Mouse (Mus musculus): ENCODE measurements around the gene Gm8374.
"Not testable (repeated sequence)": the region's sequence is repeated elsewhere in the genome, so short reads cannot be mapped to it uniquely, and the experiment has no call there.

Gene Gm8374

GRCm38 (mm10) chr14:7365034-7365433 lies at the start of gene Gm8374:
Gm8374 (minus strand) TSS chr14:7365134.
- not testable (repeated sequence) for DNase-seq (ENCODE audit: extremely low spot score, low read depth, low spot score)

DNA sequence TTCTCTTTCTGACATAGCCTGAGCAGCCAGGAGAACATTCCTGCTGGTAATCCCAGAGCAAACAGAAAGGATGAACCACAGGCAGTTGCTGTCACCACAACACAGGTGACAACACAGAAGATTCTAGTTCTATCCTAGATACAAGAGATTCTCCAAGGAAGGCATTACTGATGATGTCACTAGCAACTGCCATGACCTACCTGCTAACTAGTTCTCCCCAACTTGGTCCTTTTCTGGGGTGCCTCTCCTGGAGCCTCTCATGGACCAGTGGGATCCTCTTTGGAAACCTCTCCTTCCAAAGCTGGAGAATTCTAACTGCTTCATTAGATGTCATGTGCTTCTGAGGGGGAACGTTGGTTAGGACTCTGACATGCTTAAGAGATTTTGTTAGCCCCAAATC lies 32.6 kb downstream of the Gm8374 start, which contains the start of gene Gm5797:
Gene Gm5797 (minus strand): TSS at position 101 of the 400 bp plus-strand sequence.
- DNase-seq (ENCODE audit: extremely low spot score, low read depth, low spot score): not testable (repeated sequence)

GRCm38 (mm10) chr14:7315093-7315492 lies 49.8 kb downstream of the Gm8374 start:
- peak; percentile 1 for DNase-seq (ENCODE audit: extremely low spot score, low read depth, low spot score)

DNA sequence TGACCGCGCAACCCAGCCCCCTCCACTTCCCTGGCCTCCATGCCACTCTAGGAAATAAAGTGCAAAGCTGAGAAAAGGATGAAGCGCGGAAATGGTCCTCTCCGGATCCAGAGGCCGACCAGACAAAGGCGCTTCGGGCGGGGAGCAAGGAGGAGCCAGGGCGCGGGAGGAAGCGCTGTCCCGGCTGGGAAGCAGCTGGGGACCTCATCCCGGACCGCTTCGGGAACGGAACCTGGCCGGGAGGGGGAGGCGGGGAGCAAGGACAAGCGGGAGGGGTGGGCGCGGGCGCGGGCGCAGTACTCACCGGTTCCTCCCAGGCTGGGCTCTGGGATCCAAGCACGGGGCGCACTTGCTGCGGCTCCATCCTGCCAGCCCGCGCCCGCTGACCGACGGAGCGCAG lies 50.3 kb downstream of the Gm8374 start, which contains the start of gene Gm3739:
Gene Gm3739 (minus strand): TSS at position 389 of the 400 bp plus-strand sequence.
- DNase-seq (ENCODE audit: extremely low spot score, low read depth, low spot score): not testable (repeated sequence)

Measured in hindlimb bud, embryonic 11.5 days (tissue).